Mouse (Mus musculus) megakaryocyte, embryonic 14.5 days (primary cell): Measurements from ENCODE around the gene Tmem30b.

Experiments used
- FLI1 ChIP-seq: IDR thresholded peaks from 2 replicates; pipeline ENCODE4 v1.6.1; 2012; ENCODE audit warnings: low read length, inconsistent platforms, mixed read lengths
- GATA1 ChIP-seq: IDR thresholded peaks from 3 replicates; pipeline ENCODE4 v1.6.1; 2012; ENCODE audit warnings: mixed read lengths, low read length, inconsistent platforms, borderline replicate concordance

- TF ChIP-seq GATA1 (no peak), FLI1 (no peak)
These were observed 1.2 kb downstream of the Tmem30b start for GRCm38 (mm10) chr12:73544736-73545671.
